Mouse (Mus musculus) liver, adult (tissue): Measurements from ENCODE around the gene Cep170.

Source experiments
- GATA4 ChIP-seq: IDR thresholded peaks from 2 replicates; pipeline ENCODE4 v1.6.1; 2014; ENCODE audit warnings: mild to moderate bottlenecking, low read length; ENCODE audit not compliant: insufficient replicate concordance

Cep170 gene

DNA sequence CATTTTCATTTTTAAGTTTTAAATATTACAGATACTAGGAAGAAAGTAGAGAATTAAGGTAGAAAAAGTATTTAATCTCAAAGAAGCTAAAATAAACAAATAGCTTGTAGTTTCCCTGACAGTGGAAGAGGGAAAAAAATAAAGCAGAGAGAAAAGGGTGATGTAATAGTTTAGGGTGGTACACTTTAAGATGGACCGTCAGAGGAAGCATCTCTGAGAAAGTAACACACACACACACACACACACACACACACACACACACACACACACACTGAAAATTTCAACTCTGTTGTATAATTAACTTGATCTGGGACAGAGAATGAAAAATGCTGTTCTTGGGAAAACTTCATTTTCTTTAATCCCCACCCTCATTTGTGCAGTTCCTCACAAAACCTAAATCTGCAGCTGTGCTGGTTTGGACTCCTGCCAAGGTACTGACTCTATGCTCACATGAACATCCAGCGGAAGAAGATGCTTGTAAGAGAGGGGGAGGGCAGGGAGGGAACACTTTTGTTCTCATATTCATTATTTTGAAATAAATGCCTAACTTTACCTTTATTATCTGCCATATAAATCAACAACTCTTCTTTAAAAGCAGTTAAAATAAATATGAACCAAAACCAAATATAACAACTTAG, 13.0 kb downstream of the Cep170 start:
- TF ChIP-seq GATA4 = no peak

DNA sequence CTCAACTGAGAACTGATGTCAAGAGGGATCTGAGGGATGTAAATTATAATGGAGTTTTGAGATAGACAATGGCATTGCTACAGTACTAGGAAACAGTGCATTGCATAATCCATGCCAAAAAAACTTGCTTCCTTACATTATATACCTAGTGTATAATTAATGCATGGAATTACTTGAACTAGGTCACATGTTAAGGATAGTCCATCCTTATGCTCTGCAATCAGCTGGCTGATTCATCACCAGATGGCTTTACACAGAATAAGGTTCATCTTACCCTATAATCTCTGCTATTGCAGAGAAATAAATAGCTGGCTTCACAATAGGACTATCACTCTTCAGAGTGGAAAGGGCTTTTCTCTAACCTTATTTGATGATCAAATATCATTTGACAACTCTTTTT, 15.2 kb downstream of the Cep170 start:
- no peak for TF ChIP-seq GATA4

DNA sequence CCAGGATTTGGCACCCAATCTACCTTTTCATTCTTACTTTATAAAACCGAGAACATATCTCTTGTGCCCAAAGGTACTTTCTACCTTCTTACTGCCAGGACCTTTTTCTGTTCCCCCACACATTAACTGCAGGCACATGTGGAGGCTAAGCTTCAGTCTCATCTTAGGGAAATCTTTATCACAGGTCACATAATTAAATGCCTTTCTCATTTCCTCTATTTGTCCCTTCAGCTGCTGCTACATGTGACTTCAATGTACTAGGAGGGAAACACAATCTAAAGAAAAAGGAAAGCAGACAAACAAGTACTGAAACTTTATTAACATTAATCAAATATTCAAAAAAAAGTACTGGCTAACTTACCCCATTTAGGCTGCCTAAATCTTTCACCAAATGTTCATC, 21.7 kb downstream of the Cep170 start:
- no peak for TF ChIP-seq GATA4

DNA sequence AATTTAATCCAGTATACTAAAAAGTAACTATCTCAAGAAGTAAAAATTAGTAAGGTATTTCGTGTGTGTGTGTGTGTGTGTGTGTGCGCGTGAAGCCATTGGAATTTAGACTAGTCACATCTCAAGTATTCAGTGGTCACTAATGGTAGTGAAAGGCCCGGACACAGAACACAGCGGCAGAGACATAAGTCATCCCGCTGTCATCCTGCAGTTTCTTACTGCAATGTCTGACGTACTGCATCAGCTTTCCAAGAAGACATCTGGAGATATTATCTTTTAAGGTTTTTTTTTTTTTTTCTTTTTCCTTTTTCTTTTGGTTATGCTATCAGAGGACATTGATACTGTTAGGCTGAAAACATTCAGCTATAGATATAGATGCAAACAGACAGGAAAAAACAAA, 24.5 kb downstream of the Cep170 start:
- no peak for TF ChIP-seq GATA4

DNA sequence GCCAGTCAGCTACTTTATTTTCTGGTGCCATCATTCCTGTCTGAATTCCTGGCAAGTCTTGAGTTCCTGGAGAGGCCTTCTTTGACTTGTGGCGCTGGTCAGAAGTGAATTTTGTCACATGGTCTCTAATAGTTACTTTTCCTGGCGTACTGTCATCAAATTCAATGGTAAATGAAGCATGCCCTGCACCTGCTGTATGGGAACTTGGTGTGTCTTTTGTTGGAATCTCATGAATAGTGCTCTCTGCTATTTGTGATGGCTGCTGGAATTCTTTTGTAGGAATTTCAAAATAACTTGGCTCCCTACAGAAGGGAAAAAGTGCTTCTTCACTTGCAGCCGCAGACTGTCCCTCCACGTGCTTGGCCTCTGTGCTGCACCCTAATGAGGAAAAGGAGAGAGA, 39.3 kb downstream of the Cep170 start:
- no peak for TF ChIP-seq GATA4

DNA sequence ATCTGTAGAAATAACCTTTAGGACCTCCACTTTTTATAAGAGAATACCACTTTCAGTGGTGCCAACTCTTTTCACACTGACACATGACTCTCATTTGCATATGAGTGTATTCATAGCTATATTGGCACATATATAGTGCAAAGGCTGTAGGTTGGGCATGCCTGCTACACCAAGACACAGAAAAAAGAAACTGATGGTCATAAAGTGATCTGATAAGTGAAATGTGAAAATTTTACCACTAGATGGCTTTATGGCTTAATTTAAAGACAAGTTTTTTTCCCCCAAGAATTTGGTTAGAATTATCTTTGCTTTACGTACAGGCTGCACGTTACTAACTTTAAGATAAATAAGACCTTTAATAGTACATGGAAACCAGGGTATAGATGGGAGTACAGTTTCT, 51.6 kb downstream of the Cep170 start:
- no peak for TF ChIP-seq GATA4

DNA sequence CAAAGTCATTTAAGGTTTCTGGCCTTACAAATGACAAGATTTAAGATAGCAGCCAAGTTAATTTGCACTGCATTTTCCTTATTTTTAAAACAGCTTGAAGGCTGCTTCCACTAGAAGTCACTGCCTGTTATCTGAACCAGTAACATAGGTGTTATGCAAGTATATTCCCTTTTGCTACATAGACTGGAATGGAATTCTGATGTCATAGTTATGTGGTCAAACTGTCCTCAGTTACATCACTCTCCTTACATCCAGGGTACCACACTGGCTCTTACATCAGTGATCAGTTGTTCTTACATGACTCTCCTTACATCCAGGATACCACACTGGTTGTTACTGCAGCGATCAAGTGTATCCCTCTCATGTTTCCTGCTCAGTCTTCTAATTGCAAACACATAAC, 53.2 kb downstream of the Cep170 start:
- TF ChIP-seq GATA4 = no peak

DNA sequence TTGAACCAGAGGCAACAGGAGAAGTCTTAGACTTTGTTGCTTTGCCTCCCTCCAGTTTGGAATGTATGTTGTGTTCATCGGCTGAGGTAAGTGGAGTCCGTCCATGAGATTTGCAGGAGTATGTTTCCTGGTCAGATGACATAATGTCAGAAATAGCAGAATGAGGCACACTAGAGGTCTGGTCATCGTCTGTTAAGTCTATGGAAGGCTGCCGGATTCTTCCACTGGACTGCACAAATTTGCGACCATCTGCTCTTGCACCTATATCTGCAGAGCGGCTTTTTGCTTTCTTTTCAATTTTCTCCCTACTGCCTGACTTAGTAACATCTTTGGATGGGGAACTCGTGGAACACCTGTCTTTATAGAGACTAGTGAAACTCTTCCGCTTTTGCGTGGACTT, 58.3 kb downstream of the Cep170 start:
- TF ChIP-seq GATA4 = no peak

DNA sequence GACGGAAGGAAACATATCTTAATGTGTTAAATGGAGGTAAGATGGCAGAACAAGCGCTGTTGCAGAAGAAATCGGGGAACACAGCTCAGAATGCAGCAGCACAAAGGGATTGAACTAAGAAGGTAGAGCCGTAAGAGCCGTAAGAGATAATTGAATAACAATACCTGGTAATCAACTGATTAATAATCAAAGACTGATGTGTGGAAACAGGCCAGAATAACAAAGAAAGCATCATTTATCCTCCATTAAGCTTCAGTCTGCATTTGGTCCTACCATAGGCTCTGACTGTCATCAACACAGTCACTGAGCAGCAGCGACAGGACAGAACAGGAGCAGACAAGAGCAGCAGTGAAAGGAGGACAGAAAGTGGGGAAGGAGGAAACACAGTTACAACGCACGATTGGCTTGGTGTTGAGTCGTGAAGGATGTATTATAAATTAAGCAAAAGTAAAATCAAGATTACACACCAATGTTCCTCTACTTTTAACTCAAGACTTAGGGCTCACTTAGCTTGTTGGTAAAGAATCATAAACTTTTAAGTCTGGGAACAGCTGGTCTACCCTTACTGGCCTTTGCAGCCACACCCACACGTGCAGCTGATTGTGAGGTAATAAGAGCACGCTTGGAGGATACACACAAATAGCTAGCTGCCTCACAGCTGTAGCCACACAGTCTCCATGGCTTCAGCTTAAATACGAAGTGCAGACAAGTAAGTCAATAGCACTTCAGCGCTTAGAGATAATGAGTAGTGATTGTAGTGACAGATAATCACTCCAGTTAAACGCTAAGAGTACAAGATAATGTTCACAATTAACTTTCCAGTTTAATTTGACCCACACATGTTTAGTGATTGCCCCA, 59.8 kb downstream of the Cep170 start:
- TF ChIP-seq GATA4 = no peak

DNA sequence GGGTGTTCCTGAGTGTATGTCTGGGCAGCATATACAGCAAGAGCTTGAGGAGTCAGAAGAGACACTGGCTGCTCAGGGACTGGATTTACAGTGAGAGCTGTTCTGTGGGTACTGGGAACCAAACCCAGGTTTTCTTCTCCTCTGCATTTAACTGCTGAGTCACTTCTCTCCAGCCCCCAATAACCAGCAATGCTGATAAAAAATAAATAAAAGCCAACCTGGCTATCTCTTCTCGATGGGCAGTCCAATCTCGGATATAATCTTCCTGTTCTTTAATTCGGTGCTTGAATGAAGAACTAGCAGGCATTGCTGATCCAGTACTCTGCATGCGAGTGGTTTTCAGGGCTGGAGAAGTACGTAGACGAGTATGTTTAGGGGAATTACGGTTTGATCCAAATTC, 64.2 kb downstream of the Cep170 start:
- no peak for TF ChIP-seq GATA4

DNA sequence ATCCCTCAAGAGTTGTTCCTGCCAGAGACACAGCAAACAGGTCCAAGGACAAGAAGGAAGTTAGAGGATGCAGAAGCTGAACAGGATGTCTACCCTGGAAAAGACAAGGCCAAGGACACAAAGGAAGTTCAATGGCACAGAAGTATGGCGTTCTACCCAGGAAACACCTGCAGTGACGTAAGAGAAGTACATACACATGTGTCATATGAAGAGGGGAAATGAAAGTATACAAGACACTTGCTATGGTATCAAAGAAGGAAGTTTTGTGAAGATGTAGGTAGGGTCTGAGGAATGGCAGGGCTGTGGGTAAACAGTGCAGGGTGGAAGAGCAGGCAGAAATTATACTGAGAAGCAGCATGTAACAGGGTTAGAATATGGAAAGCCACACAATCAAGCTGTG, 81.0 kb downstream of the Cep170 start:
- TF ChIP-seq GATA4 = no peak

DNA sequence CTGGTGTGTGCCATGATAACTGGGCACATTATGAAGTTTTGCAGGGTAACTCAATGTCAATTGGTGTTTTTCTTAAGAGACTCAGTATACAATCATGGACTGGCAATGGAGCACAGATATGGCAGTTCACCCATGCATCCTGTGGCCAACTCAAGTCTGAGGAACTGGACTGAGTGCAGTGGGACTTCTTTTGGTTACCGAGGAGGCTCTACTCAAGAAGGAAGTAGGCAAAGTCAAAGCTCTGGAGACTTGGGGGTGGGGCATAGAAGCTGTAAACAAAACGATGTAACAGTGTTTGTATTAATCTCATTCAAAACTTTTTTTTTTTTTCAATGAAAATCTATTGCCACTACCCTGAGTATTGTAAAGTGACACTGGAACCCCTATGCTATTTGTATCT, 83.3 kb downstream of the Cep170 start:
- TF ChIP-seq GATA4 = no peak

DNA sequence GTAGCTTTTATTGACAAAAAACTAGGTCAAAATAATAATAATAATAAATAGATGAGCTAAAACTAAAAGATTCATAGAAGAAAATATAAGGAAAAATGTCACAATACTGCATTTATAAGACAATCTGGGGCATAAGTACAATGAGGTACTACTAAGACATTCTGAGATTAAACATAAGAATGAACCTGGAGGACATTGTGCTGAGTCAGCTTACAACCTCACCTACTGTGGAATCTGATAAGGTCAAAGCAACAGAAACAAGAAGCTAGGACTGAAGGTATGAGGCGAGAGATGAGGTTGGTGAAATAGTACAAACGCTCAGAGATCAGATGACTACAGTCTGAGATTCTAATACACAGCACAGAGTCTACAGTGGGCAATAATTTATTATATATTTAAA, 86.5 kb downstream of the Cep170 start:
- TF ChIP-seq GATA4 = no peak

DNA sequence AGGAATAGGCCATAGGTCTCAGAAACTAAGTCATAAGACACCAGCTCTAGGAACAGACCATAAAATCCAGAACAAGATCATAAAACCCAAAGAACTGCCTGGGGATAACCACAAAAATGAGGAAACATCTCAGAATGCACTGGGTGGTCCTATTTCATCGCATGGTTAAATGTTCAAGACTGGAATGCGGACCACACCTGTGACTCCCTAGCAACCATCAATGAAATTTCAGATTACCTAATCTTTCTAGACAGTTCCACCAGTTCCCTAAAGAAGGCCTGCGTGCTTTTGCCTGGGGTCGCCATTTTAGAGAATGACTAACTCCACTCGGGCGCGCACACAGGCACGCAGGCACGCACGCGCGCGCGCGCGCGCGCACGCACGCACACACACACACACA, 89.1 kb downstream of the Cep170 start:
- TF ChIP-seq GATA4 = no peak

DNA sequence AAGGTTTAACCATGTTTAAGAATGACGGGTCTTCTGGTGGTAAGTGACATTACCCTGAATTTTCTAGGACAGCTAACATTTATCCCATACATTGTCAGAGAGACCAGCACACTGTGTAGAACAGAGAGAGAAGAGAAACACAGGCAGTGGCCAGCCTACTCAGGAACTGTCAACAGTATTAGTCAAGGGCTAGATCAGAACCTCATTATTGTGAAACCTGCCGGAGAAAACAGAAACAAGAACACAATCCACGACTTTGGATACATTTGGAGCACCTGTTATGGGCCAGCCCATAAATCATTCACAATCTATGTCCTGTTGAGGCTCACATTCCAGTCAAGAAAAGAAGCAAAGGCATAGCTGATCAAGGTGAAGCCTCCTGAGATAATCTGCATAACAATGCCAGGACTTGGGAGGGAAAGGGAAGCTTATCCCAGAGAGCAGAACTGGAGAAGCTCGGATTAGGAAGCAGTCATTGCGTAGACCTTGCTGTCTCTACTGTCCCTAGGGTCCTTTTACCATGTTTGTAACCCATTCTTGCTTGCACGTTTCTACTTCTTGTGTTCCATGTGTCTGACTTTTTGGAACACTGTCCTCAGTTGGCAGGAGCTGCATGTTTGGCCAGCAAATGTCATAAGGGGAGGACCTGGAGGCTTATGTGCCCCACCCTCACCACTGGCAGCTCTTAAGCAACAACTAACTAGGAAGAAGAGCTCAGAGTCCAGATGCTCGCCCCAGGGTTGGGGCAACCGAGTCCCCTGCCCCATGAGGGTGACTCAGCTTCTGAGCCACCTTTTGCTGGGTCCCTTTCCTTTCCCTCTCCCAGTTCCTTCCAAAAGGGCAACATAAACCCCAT, 89.8 kb downstream of the Cep170 start:
- TF ChIP-seq GATA4 = no peak

DNA sequence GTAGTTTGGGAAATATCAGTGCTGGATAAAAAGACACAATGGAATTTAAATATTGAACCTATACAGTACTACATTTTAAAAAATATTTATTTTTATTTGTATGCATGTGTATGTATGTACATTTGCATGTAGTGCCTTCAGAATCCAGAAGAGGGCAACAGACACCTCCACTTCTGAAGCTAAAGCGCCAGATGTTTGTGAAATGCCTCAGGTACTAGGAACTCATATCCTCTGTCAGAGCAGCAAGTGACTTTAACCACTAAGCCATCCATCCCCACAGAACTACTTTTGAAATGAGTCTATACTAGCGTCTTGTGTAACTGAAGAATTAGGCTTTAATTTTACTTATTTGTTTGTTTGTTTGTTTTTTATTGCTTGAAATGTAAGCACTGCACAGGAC, 101.4 kb downstream of the Cep170 start:
- TF ChIP-seq GATA4 = no peak

DNA sequence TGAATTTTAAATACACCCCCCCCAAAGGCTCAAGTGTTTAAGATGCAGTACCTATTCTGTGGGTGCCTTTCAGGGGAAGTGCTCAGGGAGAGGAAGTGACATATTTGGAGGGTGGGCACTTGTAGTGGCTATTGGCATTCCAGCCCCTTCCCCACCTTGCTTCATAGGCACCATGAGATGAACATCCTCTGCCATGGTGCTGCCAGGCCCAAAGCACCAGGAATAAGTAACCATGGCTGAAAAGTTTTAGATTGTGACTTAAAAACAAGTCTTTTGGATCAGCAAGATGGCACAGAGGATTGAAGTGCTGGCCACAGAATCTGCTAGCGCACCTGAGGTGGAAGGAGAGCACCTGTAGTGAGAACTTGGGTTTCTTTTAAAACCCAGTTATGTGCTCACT, 113.6 kb downstream of the Cep170 start:
- no peak for TF ChIP-seq GATA4

DNA sequence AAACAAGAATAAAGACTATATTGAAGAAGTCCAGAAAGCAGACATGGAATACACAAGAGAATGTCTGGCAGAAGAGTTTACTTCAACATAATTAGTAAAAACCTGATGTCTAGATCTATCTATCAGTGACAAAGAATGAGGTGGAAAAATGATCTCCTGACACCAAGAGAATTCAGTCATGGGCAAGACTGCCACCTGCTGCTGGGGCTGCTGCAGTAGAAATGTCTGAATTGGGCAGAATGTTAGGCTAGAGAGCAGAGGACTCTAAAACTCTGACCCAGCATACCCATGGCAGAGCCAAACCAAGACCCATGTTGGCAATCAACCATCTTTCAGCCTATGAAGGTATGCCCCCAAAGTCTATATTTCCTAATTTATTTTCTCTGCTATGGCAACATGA, 114.1 kb downstream of the Cep170 start:
- no peak for TF ChIP-seq GATA4
